Mouse (Mus musculus) lung, postnatal 0 days (tissue): Measurements from ENCODE around the gene Zfp952.

Source experiments
- CTCF ChIP-seq: IDR thresholded peaks from 2 replicates; pipeline ENCODE4 v1.5.1; 2016; ENCODE audit warnings: antibody characterized with exemption, mild to moderate bottlenecking
- EP300 ChIP-seq: IDR thresholded peaks from 2 replicates; pipeline ENCODE4 v1.6.1; 2016; ENCODE audit warnings: antibody characterized with exemption, mild to moderate bottlenecking, control low read depth

- TF ChIP-seq CTCF = no peak
- no peak for TF ChIP-seq EP300
Observed at GRCm38 (mm10) chr17:32998492-32998891, 5.6 kb downstream of the Zfp952 start.
